Mouse (Mus musculus) lung, postnatal 0 days (tissue): ENCODE measurements at regions not wholly inside any gene's neighbourhood (a gene's known extent, or its start where the extent isn't known, plus 50 kb on each side); places are given as distances from the start of the nearest gene placed in this dataset.
A peak's percentile ranks its signal among the peaks of the same experiment; 100 is the strongest.

ENCODE experiments used
- ATAC-seq: fragments of 200-750 bp; cut with Nextera tagmentation; 2 replicates; pipeline ENCODE4 v1.8.0; 2017; ENCODE audit warnings: moderate library complexity
- DNase-seq: peaks from one replicate; pipeline ENCODE4 v3.0.0-alpha.2; 2016; ENCODE audit warnings: low spot score
- H3K27ac ChIP-seq: fragments of 300-500 bp; sonication (generic); 2 replicates; pipeline ENCODE4 v1.5.1; 2014; ENCODE audit warnings: antibody characterized with exemption, mild to moderate bottlenecking, low read length, mixed read lengths
- H3K27me3 ChIP-seq: fragments of 300-500 bp; sonication (generic); replicated peaks from 2 replicates; pipeline ENCODE4 v1.6.1; 2014; ENCODE audit warnings: low read length, mixed read lengths; ENCODE audit not compliant: insufficient read depth
- H3K36me3 ChIP-seq: fragments of 300-500 bp; sonication (generic); 2 replicates; pipeline ENCODE4 v1.6.1; 2014; ENCODE audit warnings: low read length, mixed read lengths; ENCODE audit not compliant: insufficient read depth
- H3K4me1 ChIP-seq: fragments of 300-500 bp; sonication (generic); 2 replicates; pipeline ENCODE4 v1.6.1; 2014; ENCODE audit warnings: antibody characterized with exemption, low read depth, low read length, mixed read lengths; ENCODE audit not compliant: insufficient read depth
- H3K4me2 ChIP-seq: fragments of 300-500 bp; sonication (generic); replicated peaks from 2 replicates; pipeline ENCODE4 v1.6.1; 2014; ENCODE audit warnings: low read depth, mild to moderate bottlenecking, low read length, moderate library complexity, mixed read lengths
- H3K4me3 ChIP-seq: fragments of 300-500 bp; sonication (generic); 2 replicates; pipeline ENCODE4 v1.5.1; 2014; ENCODE audit warnings: low read depth, low read length
- H3K9ac ChIP-seq: fragments of 300-500 bp; sonication (generic); replicated peaks from 2 replicates; pipeline ENCODE4 v1.6.1; 2014; ENCODE audit warnings: low read depth, mild to moderate bottlenecking
- H3K9me3 ChIP-seq: fragments of 300-500 bp; sonication (generic); 2 replicates; pipeline ENCODE4 v1.6.1; 2016; ENCODE audit warnings: low read length, mixed read lengths
- CTCF ChIP-seq: IDR thresholded peaks from 2 replicates; pipeline ENCODE4 v1.5.1; 2016; ENCODE audit warnings: antibody characterized with exemption, mild to moderate bottlenecking
- EP300 ChIP-seq: IDR thresholded peaks from 2 replicates; pipeline ENCODE4 v1.6.1; 2016; ENCODE audit warnings: antibody characterized with exemption, mild to moderate bottlenecking, control low read depth
- WGBS: fragments of 180-500 bp; shearing (Covaris S2); extraction: QIAGEN DNeasy Blood & Tissue Kit; methylation state at CpG from one replicate; pipeline ENCODE4 v1.1.7; 2014; 5-methylcytosine and 5-hydroxymethylcytosine counted together

GRCm38 (mm10) chr11:7610752-7611151 is 397.0 kb upstream of the Igfbp3 start:
- no peak overlapping the region for H3K27ac ChIP-seq
- no peak overlapping the region for H3K4me3 ChIP-seq
- no peak for TF ChIP-seq EP300
- TF ChIP-seq CTCF: no peak
- no peak overlapping the region for H3K9ac ChIP-seq
- no peaks in the 10 kb centered on the region for H3K9me3 ChIP-seq
- DNase-seq (no peak), ATAC-seq (no peak)
- no peaks in the 10 kb centered on the region for H3K4me1 ChIP-seq
- no peaks in the 10 kb centered on the region for H3K36me3 ChIP-seq
- 70% methylated on average over 2 of the region's 2 CpGs for WGBS
- H3K4me2 ChIP-seq: no peak overlapping the region
- no peaks in the 10 kb centered on the region for H3K27me3 ChIP-seq

- Histone ChIP-seq H3K27ac (no peak overlapping the region), H3K9me3 (no peaks in the 10 kb centered on the region), H3K9ac (no peak overlapping the region), H3K4me1 (no peaks in the 10 kb centered on the region), H3K36me3 (no peaks in the 10 kb centered on the region), H3K27me3 (no peaks in the 10 kb centered on the region), H3K4me3 (no peak overlapping the region), H3K4me2 (no peak overlapping the region)
- no peak for TF ChIP-seq EP300
- no peak for ATAC-seq
- DNase-seq: no peak
Measured at GRCm38 (mm10) chr11:7609921-7610320, 396.2 kb upstream of the Igfbp3 start.

- H3K4me1 ChIP-seq: no peaks in the 10 kb centered on the region
- H3K4me2 ChIP-seq: no peak overlapping the region
- H3K27ac ChIP-seq: no peak overlapping the region
- 71% methylated on average over 7 of the region's 7 CpGs for WGBS
- no peak overlapping the region for H3K9ac ChIP-seq
- no peak overlapping the region for H3K4me3 ChIP-seq
- H3K9me3 ChIP-seq: no peaks in the 10 kb centered on the region
- no peaks in the 10 kb centered on the region for H3K36me3 ChIP-seq
- ATAC-seq (no peak), DNase-seq (no peak)
- TF ChIP-seq CTCF: no peak
- no peak for TF ChIP-seq EP300
- no peaks in the 10 kb centered on the region for H3K27me3 ChIP-seq
Measured at GRCm38 (mm10) chr11:7606652-7607051, 392.9 kb upstream of the Igfbp3 start.

GRCm38 (mm10) chr11:7592010-7592409 is 378.3 kb upstream of the Igfbp3 start:
- DNase-seq (no peak), ATAC-seq (no peak)

GRCm38 (mm10) chr11:7583296-7583695 is 369.6 kb upstream of the Igfbp3 start:
- Histone ChIP-seq H3K4me1 (no peaks in the 10 kb centered on the region), H3K27ac (no peak overlapping the region), H3K36me3 (no peaks in the 10 kb centered on the region), H3K9me3 (no peaks in the 10 kb centered on the region), H3K4me3 (no peak overlapping the region), H3K9ac (no peak overlapping the region), H3K4me2 (no peak overlapping the region), H3K27me3 (no peaks in the 10 kb centered on the region)
- WGBS: 90% methylated on average over 2 of the region's 2 CpGs
- ATAC-seq: no peak
- TF ChIP-seq EP300: no peak
- TF ChIP-seq CTCF: no peak
- no peak for DNase-seq

More at GRCm38 (mm10) chr11:7592010-7592409, 378.3 kb upstream of the Igfbp3 start:
- Histone ChIP-seq H3K9me3 (no peaks in the 10 kb centered on the region), H3K36me3 (no peaks in the 10 kb centered on the region), H3K9ac (no peak overlapping the region), H3K27me3 (no peaks in the 10 kb centered on the region), H3K4me1 (no peaks in the 10 kb centered on the region), H3K4me3 (no peak overlapping the region), H3K4me2 (no peak overlapping the region), H3K27ac (no peak overlapping the region)
- no peak for TF ChIP-seq EP300
- TF ChIP-seq CTCF: no peak
- WGBS: 74% methylated on average over 4 of the region's 4 CpGs

- ATAC-seq: no peak
- H3K9ac ChIP-seq: no peak overlapping the region
- no peak overlapping the region for H3K4me2 ChIP-seq
- H3K27me3 ChIP-seq: no peaks in the 10 kb centered on the region
- no peak overlapping the region for H3K4me3 ChIP-seq
- TF ChIP-seq CTCF (peak; percentile 56), EP300 (no peak)
- no peak overlapping the region for H3K27ac ChIP-seq
- H3K36me3 ChIP-seq: no peaks in the 10 kb centered on the region
- 72% methylated on average over 1 of the region's 1 CpGs for WGBS
- H3K4me1 ChIP-seq: no peaks in the 10 kb centered on the region
- DNase-seq: no peak
- no peaks in the 10 kb centered on the region for H3K9me3 ChIP-seq
Measured at GRCm38 (mm10) chr11:7568484-7568883, 354.8 kb upstream of the Igfbp3 start.

GRCm38 (mm10) chr11:7562029-7562428 is 348.3 kb upstream of the Igfbp3 start:
- no peaks in the 10 kb centered on the region for H3K27me3 ChIP-seq
- TF ChIP-seq CTCF (no peak), EP300 (no peak)
- no peak overlapping the region for H3K4me3 ChIP-seq
- H3K9ac ChIP-seq: no peak overlapping the region
- ATAC-seq (no peak), DNase-seq (no peak)
- H3K4me2 ChIP-seq: no peak overlapping the region
- H3K4me1 ChIP-seq: no peaks in the 10 kb centered on the region
- H3K36me3 ChIP-seq: no peaks in the 10 kb centered on the region
- 44% methylated on average over 2 of the region's 2 CpGs for WGBS
- no peak overlapping the region for H3K27ac ChIP-seq
- H3K9me3 ChIP-seq: no peaks in the 10 kb centered on the region
